16 mouse cellular contexts compared by ENCODE assay signal in the genomic region with DNA sequence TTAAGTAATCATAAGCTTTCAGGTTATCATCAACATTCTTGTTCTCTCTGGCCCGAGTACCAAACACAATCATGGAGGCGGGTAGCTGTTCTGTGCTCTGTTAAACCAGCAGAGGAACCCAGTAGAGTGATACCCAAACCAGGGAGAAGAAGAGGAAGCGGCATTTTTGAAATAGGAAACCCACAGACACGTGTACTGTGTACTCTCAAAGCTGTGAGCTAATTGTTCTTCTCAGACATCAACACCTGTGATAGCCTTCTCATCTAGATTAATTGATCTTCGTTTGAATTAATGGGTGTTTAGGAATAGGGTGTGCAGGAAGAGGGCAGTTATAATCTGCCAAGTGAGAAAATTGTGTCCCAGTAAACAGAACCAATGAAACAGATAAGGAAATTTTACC.
"Had no signal": no experiment of that assay in that cellular context is flagged by ENCODE, and none has a peak within 500 bp of the region (broad histone marks: within the 10 kb centered on the region; RNA-seq: fewer than 3 reads in every experiment).

No protein-coding gene starts in this region.

- H3K4me1 ChIP-seq: neural tube, embryonic 13.5 days; neural tube, embryonic 15.5 days; stomach, embryonic 15.5 days had no signal

- H3K36me3 ChIP-seq: neural tube, embryonic 13.5 days; neural tube, embryonic 15.5 days; stomach, embryonic 15.5 days had no signal

- H3K4me3 ChIP-seq: neural tube, embryonic 13.5 days; neural tube, embryonic 15.5 days; stomach, embryonic 15.5 days had no signal

- H3K27ac ChIP-seq: neural tube, embryonic 13.5 days; neural tube, embryonic 15.5 days; stomach, embryonic 15.5 days; stomach, postnatal 0 days had no signal

- H3K27me3 ChIP-seq: neural tube, embryonic 13.5 days; neural tube, embryonic 15.5 days; stomach, embryonic 15.5 days had no signal

- H3K4me2 ChIP-seq: neural tube, embryonic 13.5 days; neural tube, embryonic 15.5 days; stomach, embryonic 15.5 days had no signal

- H3K9ac ChIP-seq: neural tube, embryonic 13.5 days; neural tube, embryonic 15.5 days; stomach, embryonic 15.5 days had no signal

- DNase-seq: retina, postnatal 1 day; right cerebral cortex, adult 18-20 months; right cerebral cortex, postnatal 14 days; right cerebral cortex, postnatal 25 days; right cerebral cortex, postnatal 4 days; spleen, adult 18-20 months; thymus, adult 18-20 months; thymus, adult 2 months; thymus, postnatal 14 days; thymus, postnatal 25 days; thymus, postnatal 36 days; thymus, postnatal 4 days had no signal

- H3K9me3 ChIP-seq: neural tube, embryonic 13.5 days; neural tube, embryonic 15.5 days; stomach, embryonic 15.5 days had no signal
